Mouse (Mus musculus) intestine, embryonic 14.5 days (tissue): ENCODE measurements at regions not wholly inside any gene's neighbourhood (a gene's known extent, or its start where the extent isn't known, plus 50 kb on each side); places are given as distances from the start of the nearest gene placed in this dataset.

Experiments
- ATAC-seq: fragments of 200-750 bp; cut with Nextera tagmentation; replicated peaks from 2 replicates; pipeline ENCODE4 v1.8.0; 2017; ENCODE audit warnings: low read depth, moderate number of reproducible peaks, moderate TSS enrichment, moderate library complexity; ENCODE audit not compliant: low FRiP score, low TSS enrichment
- DNase-seq: peaks from one replicate; pipeline ENCODE4 v3.0.0-alpha.2; 2018; ENCODE audit warnings: low spot score
- H3K27ac ChIP-seq: fragments of 300-500 bp; sonication (generic); 2 replicates; pipeline ENCODE4 v1.5.1; 2014; ENCODE audit warnings: low read depth, mild to moderate bottlenecking, control low read depth
- H3K27me3 ChIP-seq: fragments of 300-500 bp; sonication (generic); replicated peaks from 2 replicates; pipeline ENCODE4 v1.6.1; 2014; ENCODE audit warnings: low read length, control low read depth; ENCODE audit not compliant: control insufficient read depth, insufficient read depth
- H3K36me3 ChIP-seq: fragments of 300-500 bp; sonication (generic); 2 replicates; pipeline ENCODE4 v1.6.1; 2014; ENCODE audit warnings: low read length, control low read depth; ENCODE audit not compliant: control insufficient read depth, insufficient read depth
- H3K4me1 ChIP-seq: fragments of 300-500 bp; sonication (generic); replicated peaks from 2 replicates; pipeline ENCODE4 v1.6.1; 2014; ENCODE audit warnings: low read length, control low read depth, mixed read lengths; ENCODE audit not compliant: control insufficient read depth, insufficient read depth
- H3K4me2 ChIP-seq: fragments of 300-500 bp; sonication (generic); 2 replicates; pipeline ENCODE4 v1.6.1; 2014; ENCODE audit warnings: low read length
- H3K4me3 ChIP-seq: fragments of 300-500 bp; sonication (generic); 2 replicates; pipeline ENCODE4 v1.5.1; 2014; ENCODE audit warnings: low read depth, low read length, control low read depth, mixed read lengths
- H3K9ac ChIP-seq: fragments of 300-500 bp; sonication (generic); 2 replicates; pipeline ENCODE4 v1.6.1; 2014; ENCODE audit warnings: mild to moderate bottlenecking, low read length
- H3K9me3 ChIP-seq: fragments of 300-500 bp; sonication (generic); 2 replicates; pipeline ENCODE4 v1.6.1; 2016; ENCODE audit warnings: low read length, control low read depth; ENCODE audit not compliant: control insufficient read depth
- WGBS: fragments of 180-500 bp; shearing (Covaris S2); extraction: QIAGEN DNeasy Blood & Tissue Kit; methylation state at CpG from one replicate; pipeline ENCODE4 v1.1.7; 2014; 5-methylcytosine and 5-hydroxymethylcytosine counted together

DNA sequence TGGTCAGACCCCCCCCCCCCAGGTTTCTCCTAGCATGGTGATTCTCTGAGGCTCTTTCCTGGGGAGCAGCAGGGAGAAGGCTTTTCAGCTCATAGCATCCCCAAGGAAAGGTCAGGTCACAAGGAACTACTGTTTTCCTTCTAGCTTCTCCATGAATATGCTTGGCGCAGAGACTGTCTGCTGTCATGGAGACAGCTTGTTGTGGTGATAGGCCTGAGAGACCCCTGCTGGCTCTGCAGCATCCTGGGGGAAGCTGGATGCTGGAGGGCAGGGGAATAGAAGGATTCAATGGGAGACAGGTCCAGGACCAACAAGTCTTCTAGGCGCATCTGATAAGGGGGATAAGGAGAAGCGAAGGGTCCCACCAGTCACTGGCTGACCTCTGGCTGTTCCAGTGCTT, 178.1 kb downstream of the Utp6 start:
- H3K27ac ChIP-seq = no peak overlapping the region
- no peaks in the 10 kb centered on the region for H3K27me3 ChIP-seq
- H3K4me2 ChIP-seq = no peak overlapping the region
- H3K9ac ChIP-seq = no peak overlapping the region
- no peak for DNase-seq
- no peak for ATAC-seq
- peaks cover 19% of the 10 kb centered on the region for H3K4me1 ChIP-seq
- no peaks in the 10 kb centered on the region for H3K36me3 ChIP-seq
- H3K9me3 ChIP-seq = no peaks in the 10 kb centered on the region
- WGBS = 68% methylated on average over 3 of the region's 3 CpGs
- no peak overlapping the region for H3K4me3 ChIP-seq

DNA sequence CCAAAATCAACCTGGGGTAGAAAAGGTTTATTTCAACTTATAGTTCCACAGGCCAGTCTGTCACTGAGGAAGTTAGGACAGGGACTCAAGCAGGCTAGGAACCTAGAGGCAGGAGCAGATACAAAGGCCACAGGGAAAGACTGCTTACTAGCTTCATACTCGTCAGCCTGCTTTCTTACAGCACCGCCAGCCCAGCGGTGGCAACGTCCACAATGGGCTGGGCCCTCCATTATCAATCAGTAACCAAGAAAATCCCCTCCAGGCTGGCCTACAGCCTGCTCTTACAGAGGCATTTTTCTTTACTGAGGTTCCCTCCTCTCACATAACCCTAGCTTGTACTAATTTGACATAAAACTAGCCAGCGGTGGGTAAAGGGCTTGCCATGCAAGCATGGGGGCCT, 180.2 kb downstream of the Utp6 start:
- H3K4me1 ChIP-seq = peaks cover 16% of the 10 kb centered on the region
- no peaks in the 10 kb centered on the region for H3K27me3 ChIP-seq
- ATAC-seq (no peak), DNase-seq (no peak)
- 61% methylated on average over 5 of the region's 5 CpGs for WGBS
- H3K36me3 ChIP-seq = no peaks in the 10 kb centered on the region
- no peak overlapping the region for H3K4me3 ChIP-seq
- no peak overlapping the region for H3K4me2 ChIP-seq
- H3K9me3 ChIP-seq = no peaks in the 10 kb centered on the region
- H3K27ac ChIP-seq = no peak overlapping the region
- no peak overlapping the region for H3K9ac ChIP-seq

- Histone ChIP-seq H3K36me3 (no peaks in the 10 kb centered on the region), H3K9ac (no peak overlapping the region), H3K27ac (no peak overlapping the region), H3K4me2 (no peak overlapping the region), H3K4me1 (peaks cover 22% of the 10 kb centered on the region), H3K27me3 (no peaks in the 10 kb centered on the region), H3K4me3 (no peak overlapping the region), H3K9me3 (no peaks in the 10 kb centered on the region)
- WGBS = 49% methylated on average over 5 of the region's 5 CpGs
- DNase-seq (no peak), ATAC-seq (no peak)
Observed at GRCm38 (mm10) chr11:79779756-79780155, 182.4 kb downstream of the Utp6 start.

DNA sequence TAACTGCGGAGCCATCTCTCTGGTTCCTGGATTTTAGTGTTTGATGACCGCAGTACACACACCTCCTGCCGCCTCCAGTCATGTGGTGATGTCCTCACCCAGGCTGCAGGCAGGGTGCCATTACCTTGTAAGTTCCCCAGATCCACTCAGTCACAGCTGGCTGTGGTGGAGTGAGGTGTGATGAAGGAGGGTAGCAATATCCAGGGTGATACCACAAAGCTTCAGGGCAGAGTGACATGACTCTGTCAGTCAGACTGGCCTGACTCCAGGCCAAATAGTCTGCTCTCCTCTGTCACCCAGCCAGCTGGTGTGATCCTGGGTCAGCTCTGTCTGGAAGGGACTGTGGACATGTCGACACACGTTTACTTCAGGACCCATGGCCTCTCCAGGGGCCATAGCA, 183.7 kb downstream of the Utp6 start:
- Histone ChIP-seq H3K4me1 (peaks cover 22% of the 10 kb centered on the region), H3K9me3 (no peaks in the 10 kb centered on the region), H3K4me2 (no peak overlapping the region), H3K9ac (no peak overlapping the region), H3K27ac (no peak overlapping the region), H3K27me3 (no peaks in the 10 kb centered on the region), H3K36me3 (no peaks in the 10 kb centered on the region), H3K4me3 (no peak overlapping the region)
- 73% methylated on average over 5 of the region's 5 CpGs for WGBS
- DNase-seq = no peak
- no peak for ATAC-seq

DNA sequence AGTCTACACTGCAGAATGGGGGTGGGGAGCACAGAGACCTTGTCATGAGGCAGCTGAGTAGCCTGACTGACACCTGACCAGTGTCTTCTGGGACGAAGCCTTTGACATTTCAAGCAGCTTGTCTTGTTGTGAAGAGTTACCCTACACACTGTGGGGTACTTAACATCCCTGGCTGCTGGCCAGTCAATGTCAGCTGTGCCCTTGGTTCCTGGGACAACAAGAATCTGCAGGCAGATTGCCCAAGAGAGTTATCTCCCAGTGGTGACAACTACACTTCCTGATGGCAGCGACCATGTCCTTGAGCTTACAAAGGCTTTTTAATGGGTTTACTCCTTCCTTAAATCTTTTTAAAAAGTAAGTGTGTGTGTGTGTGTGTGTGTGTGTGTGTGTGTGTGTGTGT, 184.2 kb downstream of the Utp6 start:
- H3K27me3 ChIP-seq = no peaks in the 10 kb centered on the region
- no peak overlapping the region for H3K27ac ChIP-seq
- WGBS = 62% methylated on average over 2 of the region's 2 CpGs
- no peaks in the 10 kb centered on the region for H3K9me3 ChIP-seq
- H3K4me1 ChIP-seq = peaks cover 22% of the 10 kb centered on the region
- no peak overlapping the region for H3K4me3 ChIP-seq
- no peaks in the 10 kb centered on the region for H3K36me3 ChIP-seq
- DNase-seq = no peak
- no peak for ATAC-seq
- H3K4me2 ChIP-seq = no peak overlapping the region
- no peak overlapping the region for H3K9ac ChIP-seq

DNA sequence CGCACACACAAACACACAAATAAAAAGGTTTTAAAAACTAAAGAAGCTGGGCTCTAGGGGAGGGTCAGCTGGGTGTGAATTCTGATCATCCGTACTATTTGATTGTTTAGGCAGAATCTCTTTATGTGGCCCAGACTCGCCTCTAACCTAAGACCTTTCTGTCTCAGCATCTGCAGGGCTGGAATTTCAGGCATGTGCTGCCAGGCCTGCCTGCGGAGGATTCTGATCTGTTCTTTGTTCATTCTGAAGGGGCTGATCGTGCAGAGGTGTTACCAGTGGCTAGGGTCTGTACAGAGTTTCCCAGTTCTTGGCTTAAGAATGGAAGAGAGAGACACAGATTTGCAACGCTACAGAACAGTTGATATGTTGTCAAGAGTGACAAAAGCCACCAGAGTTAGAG, 185.6 kb downstream of the Rab11fip4 start:
- ATAC-seq (no peak), DNase-seq (no peak)
- Histone ChIP-seq H3K4me2 (no peak overlapping the region), H3K4me3 (no peak overlapping the region), H3K9ac (no peak overlapping the region), H3K36me3 (no peaks in the 10 kb centered on the region), H3K27me3 (no peaks in the 10 kb centered on the region), H3K9me3 (no peaks in the 10 kb centered on the region), H3K27ac (no peak overlapping the region), H3K4me1 (peaks cover 22% of the 10 kb centered on the region)
- 34% methylated on average over 6 of the region's 6 CpGs for WGBS

- Histone ChIP-seq H3K27ac (no peak overlapping the region), H3K4me2 (no peak overlapping the region), H3K9ac (no peak overlapping the region), H3K4me1 (peaks cover 7% of the 10 kb centered on the region; the same call in 1 of the 2 replicates), H3K9me3 (0 out of 2 replicates have a peak, but pooled peaks cover 3% of the 10 kb centered on the region), H3K4me3 (no peak overlapping the region), H3K36me3 (no peaks in the 10 kb centered on the region), H3K27me3 (no peaks in the 10 kb centered on the region)
- WGBS = 36% methylated on average over 1 of the region's 1 CpGs
- ATAC-seq = no peak
- no peak for DNase-seq
Observed at GRCm38 (mm10) chr11:79773755-79774154, 182.7 kb downstream of the Rab11fip4 start.

DNA sequence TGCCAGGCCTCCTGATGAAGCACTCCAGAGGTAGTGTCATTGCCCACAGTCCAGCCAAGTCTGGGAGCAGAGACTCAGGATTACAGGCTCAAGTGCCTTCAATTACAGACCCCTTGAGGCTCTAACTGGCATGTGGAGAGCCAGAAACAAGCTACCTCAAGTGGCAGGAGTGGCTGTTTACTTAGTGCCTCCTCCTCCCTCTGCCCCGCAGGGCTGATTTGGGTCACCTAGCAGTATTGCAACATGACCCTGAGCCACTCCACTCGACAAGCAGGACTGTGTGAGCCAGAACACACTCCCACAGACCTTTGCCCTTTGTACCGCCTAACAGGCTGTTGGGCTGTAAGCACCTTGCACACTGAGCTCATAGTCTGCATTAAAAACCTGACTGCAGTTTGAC, 180.4 kb downstream of the Rab11fip4 start:
- peak; percentile 85 for ATAC-seq
- Histone ChIP-seq H3K4me1 (peaks cover 1% of the 10 kb centered on the region; the same call in 1 of the 2 replicates), H3K9me3 (0 out of 2 replicates have a peak, but pooled peaks cover 3% of the 10 kb centered on the region), H3K27ac (no peak overlapping the region), H3K9ac (no peak overlapping the region), H3K36me3 (no peaks in the 10 kb centered on the region), H3K4me3 (no peak overlapping the region), H3K4me2 (no peak overlapping the region), H3K27me3 (no peaks in the 10 kb centered on the region)
- no peak for DNase-seq
- WGBS = 10% methylated on average over 3 of the region's 3 CpGs

DNA sequence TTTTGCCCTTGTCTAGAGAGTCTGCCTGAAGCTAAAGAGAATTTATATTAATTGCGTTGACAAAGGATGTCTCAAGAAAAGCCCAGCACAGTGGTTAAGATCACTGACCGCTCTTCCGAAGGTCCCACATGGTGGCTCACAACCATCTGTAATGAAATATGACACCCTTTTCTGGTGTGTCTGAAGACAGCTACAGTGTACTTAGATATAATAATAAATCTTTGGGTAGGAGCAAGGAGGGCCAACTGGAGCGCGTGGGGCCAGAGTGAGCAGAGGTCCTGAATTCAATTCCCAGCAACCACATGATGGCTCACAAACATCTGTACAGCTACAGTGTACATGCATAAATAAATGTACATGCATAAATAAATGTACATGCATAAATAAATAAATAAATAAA, 176.1 kb downstream of the Rab11fip4 start:
- DNase-seq = no peak
- H3K4me3 ChIP-seq = no peak overlapping the region
- no peak overlapping the region for H3K27ac ChIP-seq
- WGBS = 69% methylated on average over 5 of the region's 5 CpGs
- no peaks in the 10 kb centered on the region for H3K27me3 ChIP-seq
- H3K36me3 ChIP-seq = no peaks in the 10 kb centered on the region
- 0 out of 2 replicates have a peak, but pooled peaks cover 3% of the 10 kb centered on the region for H3K9me3 ChIP-seq
- H3K9ac ChIP-seq = no peak overlapping the region
- no peak overlapping the region for H3K4me2 ChIP-seq
- H3K4me1 ChIP-seq = no peaks in the 10 kb centered on the region
- ATAC-seq = no peak
